Mouse (Mus musculus) small intestine, adult 2 months (tissue): ENCODE results near the gene Tmem199. TPM values are rescaled to one million over a fixed set of nuclear protein-coding genes. Genes with fewer than 3 reads are reported as not detected.

Source experiments
- H3K27ac ChIP-seq: fragments of 200-500 bp; 2 replicates; pipeline ENCODE4 v1.5.1; 2012; ENCODE audit warnings: low read depth, low read length, control low read depth, inconsistent platforms; ENCODE audit not compliant: insufficient read depth
- H3K27me3 ChIP-seq: fragments of 200-500 bp; 2 replicates; pipeline ENCODE4 v1.6.1; 2012; ENCODE audit warnings: mild to moderate bottlenecking, moderate library complexity, low read length, inconsistent platforms; ENCODE audit not compliant: control insufficient read depth, insufficient read depth
- H3K36me3 ChIP-seq: fragments of 200-500 bp; 2 replicates; pipeline ENCODE4 v1.6.1; 2012; ENCODE audit warnings: mild to moderate bottlenecking, low read length, control low read depth, inconsistent platforms; ENCODE audit not compliant: control insufficient read depth, insufficient read depth
- H3K4me1 ChIP-seq: fragments of 200-500 bp; 2 replicates; pipeline ENCODE4 v1.6.1; 2012; ENCODE audit warnings: low read length, inconsistent platforms, mixed read lengths; ENCODE audit not compliant: control insufficient read depth, insufficient read depth, insufficient read length
- H3K4me3 ChIP-seq: fragments of 200-500 bp; 2 replicates; pipeline ENCODE4 v1.5.1; 2012; ENCODE audit warnings: low read depth, mild to moderate bottlenecking, control low read depth, inconsistent platforms, low read length, moderate library complexity
- CTCF ChIP-seq: fragments of 200-500 bp; IDR thresholded peaks from 2 replicates; pipeline ENCODE4 v1.5.1; 2012; ENCODE audit warnings: low read depth, mild to moderate bottlenecking, control low read depth, inconsistent platforms, low read length, moderate library complexity, mixed read lengths; ENCODE audit not compliant: insufficient replicate concordance, insufficient read length; ENCODE audit errors: extremely low read depth
- POLR2A ChIP-seq: fragments of 200-500 bp; IDR thresholded peaks from 2 replicates; pipeline ENCODE4 v1.6.1; 2012; ENCODE audit warnings: low read depth, mild to moderate bottlenecking, control low read depth, inconsistent platforms, low read length, moderate library complexity
- WGBS: fragments of 180-500 bp; shearing (Covaris S2); methylation state at CpG from one replicate; pipeline ENCODE4 v1.1.7; 2018; 5-methylcytosine and 5-hydroxymethylcytosine counted together
- polyA plus RNA-seq: library from polyadenylated mRNA; depleted of rRNA; stranded (reverse); fragments of >200 nt; gene quantifications from 2 replicates; pipeline ENCODE4 v1.2.3, GENCODE M21; 2012

The Tmem199 gene
- polyA plus RNA-seq, 1 experiment: 3.8 TPM

GRCm38 (mm10) chr11:78528714-78529113 is 16.7 kb upstream of the Tmem199 start:
- 89% methylated on average over 9 of the region's 9 CpGs for WGBS

GRCm38 (mm10) chr11:78524838-78525237 is 12.9 kb upstream of the Tmem199 start:
- Histone ChIP-seq H3K4me1 (no peaks in the 10 kb centered on the region), H3K36me3 (peaks cover 89% of the 10 kb centered on the region), H3K4me3 (no peak overlapping the region), H3K27me3 (no peaks in the 10 kb centered on the region), H3K27ac (no peak overlapping the region)
- no peak for TF ChIP-seq CTCF
- TF ChIP-seq POLR2A: no peak
- WGBS: 79% methylated on average over 2 of the region's 2 CpGs

More at GRCm38 (mm10) chr11:78528714-78529113, 16.7 kb upstream of the Tmem199 start:
- TF ChIP-seq CTCF: no peak
- no peak for TF ChIP-seq POLR2A
- Histone ChIP-seq H3K27ac (no peak overlapping the region), H3K27me3 (no peaks in the 10 kb centered on the region), H3K36me3 (peaks cover 66% of the 10 kb centered on the region), H3K4me1 (no peaks in the 10 kb centered on the region), H3K4me3 (no peak overlapping the region)

- H3K4me3 ChIP-seq: no peak overlapping the region
- peaks cover 86% of the 10 kb centered on the region for H3K36me3 ChIP-seq
- H3K27ac ChIP-seq: no peak overlapping the region
- 85% methylated on average over 9 of the region's 9 CpGs for WGBS
- H3K27me3 ChIP-seq: no peaks in the 10 kb centered on the region
- TF ChIP-seq CTCF: no peak
- no peak for TF ChIP-seq POLR2A
- no peaks in the 10 kb centered on the region for H3K4me1 ChIP-seq
Observed at GRCm38 (mm10) chr11:78523241-78523955, 11.4 kb upstream of the Tmem199 start.

GRCm38 (mm10) chr11:78522481-78522997 is 10.6 kb upstream of the Tmem199 start:
- no peaks in the 10 kb centered on the region for H3K27me3 ChIP-seq
- no peak overlapping the region for H3K27ac ChIP-seq
- no peak for TF ChIP-seq POLR2A
- peak; percentile 30; the same call in 1 of the 2 replicates for TF ChIP-seq CTCF
- no peak overlapping the region for H3K4me3 ChIP-seq
- no peaks in the 10 kb centered on the region for H3K4me1 ChIP-seq
- 92% methylated on average over 1 of the region's 1 CpGs for WGBS
- H3K36me3 ChIP-seq: peaks cover 86% of the 10 kb centered on the region

GRCm38 (mm10) chr11:78521880-78522279 is 9.9 kb upstream of the Tmem199 start:
- Histone ChIP-seq H3K27me3 (no peaks in the 10 kb centered on the region), H3K4me1 (no peaks in the 10 kb centered on the region), H3K27ac (no peak overlapping the region), H3K36me3 (peaks cover 82% of the 10 kb centered on the region), H3K4me3 (no peak overlapping the region)
- TF ChIP-seq CTCF (no peak), POLR2A (no peak)
- 67% methylated on average over 3 of the region's 3 CpGs for WGBS

- whole genome bisulfite sequencing: 91% methylated on average over 10 of the region's 10 CpGs
- H3K36me3 ChIP-seq: peaks cover 65% of the 10 kb centered on the region
Observed at GRCm38 (mm10) chr11:78518931-78519330, 7.0 kb upstream of the Tmem199 start.

GRCm38 (mm10) chr11:78515549-78516325 is 3.8 kb upstream of the Tmem199 start:
- TF ChIP-seq POLR2A (no peak), CTCF (peak; percentile 56; the same call in 1 of the 2 replicates)
- 64% methylated on average over 2 of the region's 2 CpGs for WGBS
- Histone ChIP-seq H3K4me3 (no peak overlapping the region), H3K36me3 (peaks cover 34% of the 10 kb centered on the region), H3K27me3 (no peaks in the 10 kb centered on the region), H3K4me1 (no peaks in the 10 kb centered on the region), H3K27ac (no peak overlapping the region)

More at GRCm38 (mm10) chr11:78518931-78519330, 7.0 kb upstream of the Tmem199 start:
- no peak for TF ChIP-seq CTCF
- no peak overlapping the region for H3K4me3 ChIP-seq
- H3K27ac ChIP-seq: no peak overlapping the region
- H3K27me3 ChIP-seq: no peaks in the 10 kb centered on the region
- no peaks in the 10 kb centered on the region for H3K4me1 ChIP-seq
